Mouse (Mus musculus): ENCODE data around the gene Wdr26.

Wdr26 gene

GRCm38 (mm10) chr1:181211920-181212633 is at the start of gene Wdr26:
Gene Wdr26 (minus strand): TSS chr1:181212001.
- in situ Hi-C loops (cut with MboI, MseI): no loop called here

- in situ Hi-C loops (cut with MboI, MseI): no loop called here
Measured at GRCm38 (mm10) chr1:181260949-181261696, 49.3 kb upstream of the Wdr26 start.

- in situ Hi-C loops (cut with MboI, MseI): no loop called here
Measured at GRCm38 (mm10) chr1:181260422-181260821, 48.6 kb upstream of the Wdr26 start.

DNA sequence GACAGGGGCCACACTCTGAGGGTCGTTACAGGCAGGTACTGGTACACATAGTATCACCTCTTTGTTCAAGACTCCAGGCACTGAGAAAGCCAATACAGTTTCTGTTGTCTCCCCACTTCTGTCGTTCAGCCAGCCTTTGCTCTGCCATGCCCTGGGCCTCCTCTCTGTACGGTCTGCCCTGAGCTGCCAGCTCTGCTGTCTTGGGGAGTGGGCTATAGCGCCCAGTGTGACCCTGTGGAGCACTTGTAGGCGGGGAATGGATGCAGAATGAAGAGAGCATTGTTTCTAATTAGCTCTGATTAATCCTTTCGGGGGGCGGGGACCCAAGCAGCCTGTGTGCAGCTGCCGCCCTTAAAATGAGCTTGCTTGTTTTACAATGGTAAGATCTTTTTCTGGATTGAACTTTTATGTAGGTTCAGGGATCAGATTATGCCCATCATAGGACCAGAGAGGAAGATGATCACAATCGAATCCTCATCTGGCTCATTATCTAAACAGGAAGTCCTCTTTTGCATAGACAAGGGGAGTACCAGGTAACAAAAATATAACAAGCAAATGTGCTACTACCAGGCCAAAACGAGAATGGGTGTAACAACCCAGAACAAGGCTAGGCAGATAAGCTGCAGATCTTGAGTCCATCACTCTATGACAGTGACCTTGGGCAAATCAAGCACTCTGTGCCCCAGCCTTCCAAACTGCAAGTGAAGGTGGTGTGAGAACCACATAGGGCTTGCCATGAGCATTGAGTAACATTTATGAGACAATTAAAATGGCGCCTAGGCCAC is 48.0 kb upstream of the Wdr26 start:
- in situ Hi-C loops (cut with MboI, MseI): no loop called here

- in situ Hi-C loops (cut with MboI, MseI): no loop called here
Measured at GRCm38 (mm10) chr1:181259056-181259455, 47.3 kb upstream of the Wdr26 start.

DNA sequence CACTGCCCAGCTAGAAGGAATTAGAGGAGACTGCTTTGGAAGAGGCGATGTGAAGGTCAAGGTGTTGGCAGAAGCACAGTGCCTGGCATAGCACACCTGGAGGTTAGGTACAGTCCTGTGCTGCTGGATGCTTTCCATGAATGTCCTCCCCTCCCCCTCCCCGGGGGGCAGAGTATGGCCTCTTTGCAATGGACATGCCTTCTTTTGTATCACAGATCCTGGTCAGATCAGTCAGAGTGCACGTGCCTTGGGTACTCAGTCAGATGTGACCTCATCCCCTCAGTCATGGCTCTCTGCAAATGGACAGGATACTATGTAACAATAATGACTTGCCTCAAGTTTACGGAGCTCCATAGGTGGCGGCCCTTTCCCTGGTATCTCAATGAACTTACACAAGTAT is 46.8 kb upstream of the Wdr26 start:
- in situ Hi-C loops (cut with MboI, MseI): no loop called here

- in situ Hi-C loops (cut with MboI, MseI): no loop called here
Measured at GRCm38 (mm10) chr1:181257585-181258555, 46.1 kb upstream of the Wdr26 start.

DNA sequence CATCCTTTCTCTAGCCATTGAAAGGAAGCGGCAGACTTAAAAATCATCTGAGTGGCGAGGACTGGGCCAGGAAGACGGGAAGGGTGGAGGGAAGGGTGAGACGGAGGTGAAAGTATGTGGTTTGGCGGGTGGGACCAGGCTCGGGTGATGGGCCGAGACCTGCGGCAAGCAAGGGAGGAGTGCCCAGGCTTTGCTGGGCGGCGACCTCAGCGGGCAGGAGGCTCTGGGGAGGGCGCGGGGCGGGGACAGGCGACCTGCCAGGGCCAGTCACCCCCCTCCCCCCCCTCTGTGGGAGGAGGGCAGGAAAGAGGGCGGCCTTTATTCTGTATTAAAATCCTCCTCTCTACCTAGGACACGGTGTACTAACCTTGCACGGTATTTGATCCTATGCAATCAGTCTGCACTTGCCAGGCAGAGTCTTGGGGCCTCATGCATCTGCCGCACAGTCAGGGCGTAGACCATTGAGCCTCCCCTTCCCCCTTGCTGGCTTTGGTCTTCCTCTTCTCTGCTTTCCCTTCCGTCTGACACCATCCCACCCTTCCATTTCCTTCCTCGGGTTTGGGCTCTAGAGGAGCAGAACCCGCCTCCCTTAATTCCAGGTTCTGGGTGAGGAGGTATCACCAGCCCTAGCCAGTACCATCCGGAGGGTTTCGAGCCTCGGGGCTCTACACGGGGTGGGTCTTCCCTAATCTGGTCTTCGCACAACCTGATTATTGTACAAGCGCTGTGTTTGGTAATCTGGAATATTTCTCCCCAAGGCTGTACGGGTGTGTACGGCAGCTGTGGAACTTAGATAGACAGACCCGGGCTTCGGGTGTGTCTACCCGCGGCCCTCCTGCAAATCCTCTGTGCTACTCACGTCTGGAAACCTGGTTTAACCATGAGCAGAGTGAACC is 45.1 kb upstream of the Wdr26 start:
- in situ Hi-C loops (cut with MboI, MseI): no loop called here

DNA sequence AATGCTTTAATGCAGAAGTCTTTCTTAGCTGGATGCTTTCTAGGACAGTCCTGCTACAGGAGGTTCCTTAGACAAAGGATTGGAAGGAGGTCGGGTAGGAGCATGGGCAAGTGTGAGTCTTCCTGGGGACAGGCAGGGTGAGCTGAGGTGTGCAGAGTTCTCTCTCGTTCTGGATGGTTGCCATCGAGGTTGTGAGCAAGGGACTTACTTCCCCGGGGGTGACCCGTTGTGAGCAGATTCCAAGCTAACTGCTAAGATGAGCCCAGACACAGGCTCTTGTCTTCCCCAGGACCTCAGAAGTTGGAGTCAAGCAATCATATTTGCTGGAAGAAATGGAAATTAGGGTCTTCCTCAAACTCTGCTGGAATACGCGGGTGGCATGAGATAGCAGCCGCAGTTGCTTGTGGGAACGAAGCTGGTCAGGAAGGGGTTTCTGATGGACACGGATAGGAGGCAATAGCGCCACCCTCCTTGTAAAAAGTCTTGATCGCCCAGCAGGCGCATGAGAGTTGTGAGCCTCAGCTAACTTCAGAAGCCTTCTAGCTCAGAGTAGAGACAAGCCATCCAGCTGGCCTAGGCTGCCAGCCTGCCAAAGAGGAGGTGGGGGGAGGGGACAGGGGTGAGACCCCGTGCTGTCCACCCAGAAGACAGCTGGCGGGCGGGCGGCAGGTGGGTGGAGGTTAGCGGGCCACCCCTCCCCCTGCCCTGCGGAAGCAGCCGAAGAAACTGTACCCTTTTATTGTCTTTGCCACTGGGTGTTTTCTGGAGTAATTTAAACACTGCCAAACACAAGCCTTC is 44.3 kb upstream of the Wdr26 start:
- in situ Hi-C loops (cut with MboI, MseI): no loop called here

- in situ Hi-C loops (cut with MboI, MseI): no loop called here
Measured at GRCm38 (mm10) chr1:181255450-181255849, 43.6 kb upstream of the Wdr26 start.

- in situ Hi-C loops (cut with MboI, MseI): no loop called here
Measured at GRCm38 (mm10) chr1:181251624-181252023, 39.8 kb upstream of the Wdr26 start.

- in situ Hi-C loops (cut with MboI, MseI): no loop called here
Measured at GRCm38 (mm10) chr1:181250961-181251360, 39.2 kb upstream of the Wdr26 start.

- in situ Hi-C loops (cut with MboI, MseI): loop anchor here in 1 of 2 experiments (10.0 to 25.0 kb wide), 2 partner anchors 195 to 1263 kb away; partner anchors contain the start of gene Capn2
Measured at GRCm38 (mm10) chr1:181249537-181249936, 37.7 kb upstream of the Wdr26 start.

GRCm38 (mm10) chr1:181247175-181247574 is 35.4 kb upstream of the Wdr26 start:
- in situ Hi-C loops (cut with MboI, MseI): loop anchor here in 1 of 2 experiments (10.0 to 25.0 kb wide), 2 partner anchors 198 to 1265 kb away; partner anchors contain the start of gene Capn2

DNA sequence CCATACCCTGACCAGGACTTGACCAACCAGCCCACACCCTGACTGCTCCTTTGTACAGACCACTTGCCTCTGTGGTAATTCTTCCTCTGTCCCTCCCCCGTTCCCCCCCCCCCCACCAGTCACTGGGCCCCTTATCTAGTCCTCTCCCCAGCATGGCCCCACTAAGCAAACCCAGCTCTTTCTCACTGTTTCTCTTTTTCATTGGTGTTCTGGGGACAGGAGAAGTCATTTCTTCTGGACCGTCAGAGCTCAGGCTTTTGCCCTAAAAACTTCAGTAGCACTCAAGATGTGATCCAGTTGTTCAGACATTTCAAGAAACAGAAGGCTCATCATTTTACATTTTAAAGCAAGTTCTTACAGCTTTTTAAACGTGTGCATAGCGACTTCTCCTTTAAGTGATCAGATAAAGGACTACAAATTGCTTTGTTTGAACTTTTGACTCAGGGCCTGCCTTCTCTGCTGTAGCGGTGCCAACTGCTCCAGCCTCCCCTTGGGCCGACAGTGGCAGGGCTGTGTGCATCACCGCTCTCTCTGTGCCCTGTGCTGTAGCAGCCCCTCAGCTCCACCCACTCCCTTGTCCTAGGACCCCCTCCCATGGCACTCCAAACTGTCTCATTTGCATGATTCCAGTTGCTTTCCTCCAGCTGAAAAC is 34.8 kb upstream of the Wdr26 start:
- in situ Hi-C loops (cut with MboI, MseI): loop anchor here in 1 of 2 experiments (10.0 to 25.0 kb wide), 2 partner anchors 198 to 1266 kb away; partner anchors contain the start of gene Capn2

GRCm38 (mm10) chr1:181245554-181246486 is 34.0 kb upstream of the Wdr26 start:
- in situ Hi-C loops (cut with MboI, MseI): loop anchor here in 1 of 2 experiments (10.0 to 25.0 kb wide), 2 partner anchors 199 to 1266 kb away; partner anchors contain the start of gene Capn2

GRCm38 (mm10) chr1:181245067-181245466 is 33.3 kb upstream of the Wdr26 start:
- in situ Hi-C loops (cut with MboI, MseI): loop anchor here in 1 of 2 experiments (10.0 to 25.0 kb wide), 2 partner anchors 200 to 1267 kb away; partner anchors contain the start of gene Capn2
